Mouse (Mus musculus) ovary, postnatal 14 days (tissue): ENCODE data around the gene Tgfbr2.
"Not testable (repeated sequence)": the region's sequence is repeated elsewhere in the genome, so short reads cannot be mapped to it uniquely, and the experiment has no call there.

Experiments used
- DNase-seq: peaks from one replicate; pipeline ENCODE4 v3.0.0; 2022; ENCODE audit warnings: low spot score

The Tgfbr2 gene

DNA sequence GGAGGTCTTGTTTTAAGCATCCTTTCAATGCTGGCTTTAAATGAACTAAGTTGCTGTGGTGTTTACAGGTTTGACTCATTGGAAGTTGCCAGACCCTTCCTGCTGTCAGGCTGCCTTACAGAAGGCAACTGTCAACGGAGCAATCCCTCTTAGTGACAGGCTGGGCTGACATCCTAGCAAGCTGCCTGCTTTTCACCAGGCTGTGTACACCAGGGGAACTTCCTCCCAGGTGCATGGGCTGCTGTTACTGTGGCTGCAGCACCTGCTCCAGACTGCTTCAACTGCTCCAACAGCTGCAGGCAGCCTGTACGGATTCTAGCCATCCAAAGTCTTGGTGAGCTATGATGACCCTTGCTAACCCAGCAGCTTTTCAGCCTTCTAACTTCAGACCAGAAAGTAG, 98.2 kb downstream of the Tgfbr2 start:
- no peak for DNase-seq

DNA sequence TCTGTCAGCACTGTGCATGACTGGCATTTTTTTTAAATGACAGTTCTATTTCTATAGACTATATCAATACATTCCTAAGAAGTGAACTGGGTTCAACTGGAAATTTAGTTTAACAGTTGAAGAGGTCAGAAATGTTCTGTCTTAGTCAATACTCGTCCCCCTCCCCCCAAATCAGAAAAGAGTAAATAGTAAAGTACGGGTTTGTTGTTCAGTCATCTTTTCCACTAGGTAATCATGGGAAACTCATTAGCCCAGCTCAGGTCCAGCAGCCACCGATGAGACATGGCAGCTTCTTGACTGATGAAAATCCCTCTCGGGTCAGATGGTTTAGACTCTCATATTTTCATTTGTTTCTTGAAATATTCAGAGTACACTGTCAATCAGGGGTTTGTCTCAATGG, 99.0 kb downstream of the Tgfbr2 start:
- no peak for DNase-seq

DNA sequence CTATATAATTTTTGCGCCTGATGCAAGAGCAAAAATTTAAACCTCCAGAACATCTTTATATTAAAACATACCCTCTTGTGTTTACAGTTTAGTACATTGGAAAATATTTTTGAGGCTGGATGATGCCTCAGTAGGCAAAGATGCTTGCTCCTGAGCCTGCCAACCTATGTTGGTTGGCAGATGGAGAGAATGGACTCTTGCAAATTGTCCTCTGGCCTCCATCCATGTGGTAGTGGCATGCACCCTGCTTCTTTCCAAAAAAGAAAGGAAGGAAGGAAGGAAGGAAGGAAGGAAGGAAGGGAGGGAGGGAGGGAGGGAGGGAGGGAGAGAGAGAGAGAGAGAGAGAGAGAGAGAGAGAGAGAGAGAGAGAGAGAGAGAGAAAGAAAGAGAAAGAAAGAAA, 103.6 kb downstream of the Tgfbr2 start:
- DNase-seq, result not testable (repeated sequence)

DNA sequence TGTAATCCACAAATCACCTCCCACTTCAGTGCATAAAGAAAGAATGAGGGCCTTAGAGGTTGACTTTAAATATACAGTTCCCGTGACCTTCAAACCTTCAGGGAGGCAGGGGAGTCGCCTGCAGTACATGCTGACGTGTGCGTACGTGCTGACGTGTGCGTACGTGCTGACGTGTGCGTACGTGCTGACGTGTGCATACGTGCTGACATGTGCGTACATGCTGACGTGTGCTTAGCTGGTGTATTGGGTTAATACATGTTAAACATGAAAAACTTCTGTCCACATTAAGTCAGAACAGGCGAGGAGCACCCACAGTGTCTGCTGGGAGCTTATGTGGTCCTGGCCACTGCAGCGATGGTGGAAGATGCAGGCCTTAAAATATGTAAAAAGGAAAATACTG, 110.4 kb downstream of the Tgfbr2 start:
- no peak for DNase-seq

DNA sequence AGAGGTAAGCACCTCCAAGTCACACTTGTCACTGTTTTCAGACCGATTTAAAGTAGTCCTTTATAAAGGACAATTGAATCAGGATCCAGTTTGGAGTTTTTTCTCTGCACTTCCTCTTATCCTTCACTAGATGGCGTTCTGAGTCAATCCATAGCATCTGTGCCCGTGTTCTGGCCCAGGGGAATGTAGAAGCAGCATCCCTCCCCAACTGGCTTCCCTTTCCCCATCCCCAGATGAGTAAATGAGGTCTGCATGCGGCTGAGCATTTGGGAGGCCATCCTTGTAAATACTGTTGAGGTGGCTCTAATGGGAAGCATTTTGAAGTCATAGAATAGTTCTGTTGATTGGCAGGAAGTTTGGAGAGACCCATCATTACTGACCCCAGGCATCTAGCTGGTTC, 114.5 kb downstream of the Tgfbr2 start:
- no peak for DNase-seq

DNA sequence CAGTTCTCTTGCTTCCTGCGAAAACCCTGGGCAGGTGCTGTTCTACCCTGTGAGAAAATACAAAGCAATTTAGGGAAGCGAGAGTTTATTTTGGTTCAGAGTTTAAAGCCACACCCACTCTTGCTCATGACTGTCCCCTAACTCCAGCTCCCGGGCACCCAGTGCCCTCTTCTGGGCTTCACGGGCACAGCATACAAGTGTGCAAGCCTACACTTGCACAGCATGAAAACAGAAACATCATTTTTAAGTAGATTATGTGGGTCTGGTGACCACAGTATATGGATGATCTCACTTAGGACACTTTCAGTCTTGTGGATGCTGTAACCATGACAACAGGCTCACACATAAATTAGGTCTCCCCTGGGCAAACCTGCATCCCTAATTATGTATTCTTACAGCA, 116.0 kb downstream of the Tgfbr2 start:
- DNase-seq, result no peak

DNA sequence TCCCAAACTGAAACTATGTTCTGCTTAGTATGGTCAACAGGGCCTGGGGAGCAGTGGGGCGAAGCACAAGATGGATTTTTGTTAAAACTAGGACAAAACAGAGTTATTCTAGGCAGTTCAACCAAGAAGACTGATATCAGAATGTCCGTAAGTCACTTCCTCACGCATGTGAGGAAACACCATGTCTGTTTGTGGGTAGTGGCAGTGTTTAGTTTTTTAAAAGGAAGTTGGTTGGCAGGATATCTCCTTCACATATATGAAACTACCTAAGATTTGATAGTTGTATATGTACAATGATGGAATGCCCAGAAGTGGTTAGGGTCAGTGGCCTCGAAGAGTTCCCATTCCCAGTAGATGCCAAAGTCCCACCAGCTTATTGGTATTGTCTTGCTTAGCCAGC, 116.7 kb downstream of the Tgfbr2 start:
- no peak for DNase-seq

DNA sequence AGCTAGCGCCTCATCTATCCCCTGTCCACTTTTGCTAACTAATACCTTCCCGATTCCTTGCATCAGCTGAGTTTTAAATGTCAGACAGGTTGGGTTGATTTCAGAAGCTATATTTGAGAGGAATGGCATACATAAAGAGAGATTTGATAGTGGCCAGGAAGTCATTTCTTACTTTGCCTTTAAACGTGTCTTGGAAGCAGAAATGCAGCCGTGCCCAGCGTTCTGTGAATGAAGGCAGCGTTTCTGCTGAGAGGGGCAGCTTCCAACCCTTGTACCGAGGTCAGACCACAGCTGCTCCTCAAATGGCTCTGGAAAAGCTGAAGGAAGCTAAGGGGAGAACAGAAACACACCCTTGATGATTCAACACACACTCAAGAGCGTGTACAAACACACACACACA, 121.2 kb downstream of the Tgfbr2 start:
- no peak for DNase-seq

DNA sequence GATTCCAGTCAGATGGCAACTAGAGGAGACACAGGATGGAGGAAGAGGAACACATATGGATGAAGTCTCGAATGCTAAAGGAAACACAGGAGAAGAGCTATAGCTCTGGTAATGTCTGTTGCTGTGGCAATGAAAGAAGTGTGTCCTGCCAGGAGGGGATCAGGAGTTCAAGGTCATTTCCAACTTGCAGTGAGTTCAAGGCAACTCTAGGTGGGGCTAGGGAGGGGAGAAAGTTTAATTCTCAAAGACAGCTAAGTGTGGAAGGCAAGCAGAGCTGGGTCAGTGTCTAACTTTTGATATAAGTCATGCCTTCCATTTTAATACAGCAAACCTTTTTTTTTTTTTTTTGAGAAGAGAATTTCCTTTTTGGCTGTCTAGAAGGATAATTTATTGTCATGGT, 125.2 kb downstream of the Tgfbr2 start:
- DNase-seq, result no peak

DNA sequence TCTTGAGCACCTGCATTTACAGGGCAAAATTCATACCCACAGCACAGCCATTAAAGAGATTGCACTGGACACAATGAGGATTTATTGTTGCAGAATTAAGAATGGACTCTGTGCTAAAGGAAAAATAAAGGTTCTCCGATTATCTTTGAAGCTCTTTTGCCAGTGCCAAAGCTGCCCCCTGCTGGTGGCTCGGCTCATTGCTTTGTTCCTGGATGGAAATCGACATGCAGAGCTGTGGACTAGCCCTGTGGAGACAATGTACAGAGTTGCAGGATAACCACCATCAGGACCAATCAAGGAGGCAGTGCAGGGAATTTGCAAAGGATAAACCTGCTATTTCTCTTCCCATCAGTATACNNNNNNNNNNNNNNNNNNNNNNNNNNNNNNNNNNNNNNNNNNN, 133.4 kb downstream of the Tgfbr2 start:
- peak; percentile 86 for DNase-seq

DNA sequence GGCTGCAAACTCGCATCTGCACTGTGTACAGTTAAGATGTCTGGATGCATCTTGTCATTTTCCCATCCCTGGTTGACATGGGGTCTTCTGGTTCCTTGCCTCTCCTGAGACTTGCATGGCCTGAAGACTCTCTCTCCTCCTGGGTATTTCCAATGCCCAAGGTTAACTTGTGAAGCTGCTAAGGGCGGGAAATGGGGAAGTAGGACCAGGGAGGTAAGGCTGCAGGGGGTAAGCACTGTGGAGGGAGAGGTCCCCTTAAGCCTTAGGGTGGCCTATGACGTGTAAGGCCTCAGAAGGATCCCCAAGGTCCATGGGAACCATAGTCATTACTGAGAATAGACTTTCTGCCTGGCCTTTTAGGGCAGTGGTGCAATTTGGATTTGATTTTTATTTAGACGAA, 133.8 kb downstream of the Tgfbr2 start:
- DNase-seq, result no peak

DNA sequence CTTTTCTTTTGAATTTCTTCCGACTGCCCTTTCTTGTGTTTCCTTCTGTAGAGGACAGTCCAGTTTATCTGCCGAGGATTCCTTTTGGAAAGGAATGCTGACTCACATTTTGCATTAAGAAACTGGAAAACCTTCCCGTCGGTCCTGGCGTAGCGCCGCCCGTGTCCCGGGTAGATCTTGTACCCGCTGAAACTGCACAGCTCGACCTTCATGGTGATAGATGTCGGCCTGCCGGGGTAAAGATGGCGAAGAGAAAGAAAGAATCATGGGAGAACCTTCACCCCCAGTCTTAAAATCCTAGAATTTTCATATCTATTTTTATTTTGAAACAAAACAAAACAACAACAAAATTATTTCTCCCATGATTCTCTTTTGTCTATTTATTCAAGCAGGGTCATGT, 134.3 kb downstream of the Tgfbr2 start:
- not testable (repeated sequence) for DNase-seq

DNA sequence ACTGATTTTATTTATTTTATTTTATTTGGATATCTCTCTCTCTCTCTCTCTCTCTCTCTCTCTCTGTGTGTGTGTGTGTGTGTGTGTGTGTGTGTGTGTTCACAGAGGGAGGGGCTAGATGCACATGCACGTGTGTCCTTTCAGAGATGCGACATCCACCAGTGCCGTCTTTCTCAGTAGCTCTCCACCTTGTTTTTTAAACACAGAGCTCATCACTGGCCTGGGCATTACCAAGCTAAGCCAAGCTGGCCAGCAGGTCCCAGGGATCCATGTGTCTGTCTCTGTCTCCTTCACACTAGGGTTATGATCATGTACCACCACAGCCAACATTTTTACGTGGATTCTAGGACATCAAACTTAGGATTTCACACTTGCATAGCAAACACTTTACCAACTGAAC, 135.2 kb downstream of the Tgfbr2 start:
- no peak for DNase-seq

DNA sequence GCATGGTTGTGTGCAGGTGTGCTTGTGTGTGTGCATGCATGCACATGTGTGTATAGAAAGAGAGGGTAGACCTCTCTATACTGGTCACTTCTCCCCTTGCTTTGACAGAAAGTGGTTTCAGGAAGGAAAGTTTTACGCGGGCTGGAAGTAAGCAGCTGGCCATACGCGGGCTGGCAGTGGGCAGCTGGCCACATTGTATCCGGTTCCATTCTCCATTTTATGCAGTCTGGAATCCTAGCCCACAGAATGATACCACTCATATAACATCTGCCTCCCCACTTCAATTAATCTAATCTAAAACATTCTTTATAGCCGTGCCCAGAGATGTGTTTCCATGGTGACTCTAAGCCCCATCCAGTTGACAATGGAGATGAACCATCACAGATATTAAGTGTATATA, 136.9 kb downstream of the Tgfbr2 start:
- DNase-seq, result no peak
